Mouse (Mus musculus): Measurements from ENCODE around the gene Adam23. TPM values are rescaled to one million over a fixed set of nuclear protein-coding genes. Genes with fewer than 3 reads are reported as not detected.

Gene Adam23
- total RNA-seq, 2 experiments from 2014 or later, result 132 to 176 TPM

- intact Hi-C loops (cut with DNase I), result no loop called here
- no peak for DNase-seq (ENCODE audit: low spot score in 2 of 2)
Measured at GRCm38 (mm10) chr1:63464441-63464840, 18.8 kb downstream of the Adam23 start.

GRCm38 (mm10) chr1:63473272-63473671 lies 27.6 kb downstream of the Adam23 start:
- DNase-seq (ENCODE audit: low spot score in 2 of 2), result no peak
- intact Hi-C loops (cut with DNase I), result no loop called here

- intact Hi-C loops (cut with DNase I), result no loop called here
- no peak for DNase-seq (ENCODE audit: low spot score in 2 of 2)
Measured at GRCm38 (mm10) chr1:63473696-63474095, 28.0 kb downstream of the Adam23 start.

- intact Hi-C loops (cut with DNase I), result no loop called here
- DNase-seq (ENCODE audit: low spot score in 2 of 2), result peak in 1 of 2 experiments; percentile 76
Measured at GRCm38 (mm10) chr1:63478946-63479345, 33.3 kb downstream of the Adam23 start.

- intact Hi-C loops (cut with DNase I), result no loop called here
- DNase-seq (ENCODE audit: low spot score in 2 of 2), result no peak
Measured at GRCm38 (mm10) chr1:63484646-63485045, 39.0 kb downstream of the Adam23 start.

GRCm38 (mm10) chr1:63486646-63487045 lies 41.0 kb downstream of the Adam23 start:
- intact Hi-C loops (cut with DNase I), result no loop called here
- no peak for DNase-seq (ENCODE audit: low spot score in 2 of 2)

GRCm38 (mm10) chr1:63491001-63491400 lies 45.3 kb downstream of the Adam23 start:
- DNase-seq (ENCODE audit: low spot score in 2 of 2), result no peak
- intact Hi-C loops (cut with DNase I), result no loop called here

GRCm38 (mm10) chr1:63493325-63493724 lies 47.6 kb downstream of the Adam23 start:
- intact Hi-C loops (cut with DNase I), result no loop called here
- no peak for DNase-seq (ENCODE audit: low spot score in 2 of 2)

GRCm38 (mm10) chr1:63507386-63507785 lies 61.7 kb downstream of the Adam23 start:
- intact Hi-C loops (cut with DNase I), result no loop called here
- no peak for DNase-seq (ENCODE audit: low spot score in 2 of 2)

- DNase-seq (ENCODE audit: low spot score in 2 of 2), result no peak
- intact Hi-C loops (cut with DNase I), result no loop called here
Measured at GRCm38 (mm10) chr1:63508801-63509200, 63.1 kb downstream of the Adam23 start.

GRCm38 (mm10) chr1:63511416-63511815 lies 65.7 kb downstream of the Adam23 start:
- no peak for DNase-seq (ENCODE audit: low spot score in 2 of 2)
- intact Hi-C loops (cut with DNase I), result no loop called here

- intact Hi-C loops (cut with DNase I), result no loop called here
- DNase-seq (ENCODE audit: low spot score in 2 of 2), result peak in 1 of 2 experiments; percentile 25
Measured at GRCm38 (mm10) chr1:63517800-63518199, 72.1 kb downstream of the Adam23 start.

GRCm38 (mm10) chr1:63518814-63519213 lies 73.1 kb downstream of the Adam23 start:
- DNase-seq (ENCODE audit: low spot score in 2 of 2), result peak in 1 of 2 experiments; percentile 31
- intact Hi-C loops (cut with DNase I), result no loop called here

- DNase-seq (ENCODE audit: low spot score in 2 of 2), result no peak
- intact Hi-C loops (cut with DNase I), result no loop called here
Measured at GRCm38 (mm10) chr1:63529901-63530300, 84.2 kb downstream of the Adam23 start.

- intact Hi-C loops (cut with DNase I), result no loop called here
- no peak for DNase-seq (ENCODE audit: low spot score in 2 of 2)
Measured at GRCm38 (mm10) chr1:63534271-63534827, 88.7 kb downstream of the Adam23 start.

GRCm38 (mm10) chr1:63539884-63540613 lies 94.4 kb downstream of the Adam23 start:
- intact Hi-C loops (cut with DNase I), result no loop called here
- no peak for DNase-seq (ENCODE audit: low spot score in 2 of 2)

- intact Hi-C loops (cut with DNase I), result no loop called here
- no peak for DNase-seq (ENCODE audit: low spot score in 2 of 2)
Measured at GRCm38 (mm10) chr1:63544122-63544521, 98.4 kb downstream of the Adam23 start.

GRCm38 (mm10) chr1:63553039-63553438 lies 107.3 kb downstream of the Adam23 start:
- DNase-seq (ENCODE audit: low spot score in 2 of 2), result no peak
- intact Hi-C loops (cut with DNase I), result no loop called here

GRCm38 (mm10) chr1:63561772-63562520 lies 116.3 kb downstream of the Adam23 start:
- peak in 1 of 2 experiments; percentile 43 for DNase-seq (ENCODE audit: low spot score in 2 of 2)
- intact Hi-C loops (cut with DNase I), result no loop called here

GRCm38 (mm10) chr1:63563928-63564327 lies 118.2 kb downstream of the Adam23 start:
- intact Hi-C loops (cut with DNase I), result no loop called here
- no peak for DNase-seq (ENCODE audit: low spot score in 2 of 2)

- DNase-seq (ENCODE audit: low spot score in 2 of 2), result no peak
- intact Hi-C loops (cut with DNase I), result no loop called here
Measured at GRCm38 (mm10) chr1:63566501-63566900, 120.8 kb downstream of the Adam23 start.
